8 mouse cellular contexts compared by ENCODE assay signal in genomic region chr17:49243419-49243818, GRCm38 (mm10).
DNase-seq lines count a peak whose midpoint lies in the region; ATAC-seq lines count a peak whose summit lies in the region.

No protein-coding gene starts in this region.

- H3K36me3 ChIP-seq in hindbrain, embryonic 13.5 days, result no peaks in the 10 kb centered on the region
- H3K36me3 ChIP-seq in hindbrain, embryonic 11.5 days (ENCODE audit: control insufficient read depth, insufficient read depth, low read length), result no peaks in the 10 kb centered on the region

- no peak overlapping the region for H3K9ac ChIP-seq in hindbrain, embryonic 13.5 days
- H3K9ac ChIP-seq in hindbrain, embryonic 11.5 days (ENCODE audit: low read depth, low read length), result no peak overlapping the region

- intact Hi-C loops in heart, postnatal 10 days (cut with DNase I), result no loop called here

- H3K27me3 ChIP-seq in hindbrain, embryonic 13.5 days, result 0 out of 2 replicates have a peak, but pooled peaks cover 3% of the 10 kb centered on the region
- no peaks in the 10 kb centered on the region for H3K27me3 ChIP-seq in hindbrain, embryonic 11.5 days (ENCODE audit: control insufficient read depth, insufficient read depth, low read length)

- peaks cover 15% of the 10 kb centered on the region for H3K4me1 ChIP-seq in hindbrain, embryonic 13.5 days (replicated peaks)
- no peaks in the 10 kb centered on the region for H3K4me1 ChIP-seq in hindbrain, embryonic 11.5 days (replicated peaks; ENCODE audit: control insufficient read depth, insufficient read depth, low read length)

- peak; percentile 44; the same call in 1 of the 2 replicates for ATAC-seq in hindbrain, embryonic 13.5 days (ENCODE audit: low FRiP score)
- no peak for ATAC-seq in hindbrain, embryonic 11.5 days (ENCODE audit: low FRiP score)
- ATAC-seq in granulocyte monocyte progenitor cell, adult 5-6 weeks (replicated peaks; ENCODE audit: poor library complexity, severe bottlenecking), result no peak

- no peak for DNase-seq in hindbrain, embryonic 11.5 days (ENCODE audit: low spot score)
- peak; percentile 34 for DNase-seq in cerebellum, adult 11-12 months
- peak; percentile 87 for DNase-seq in heart, postnatal 10 days
- peak; percentile 59 to 77 for DNase-seq in layer of hippocampus, postnatal 14 days (ENCODE audit: low spot score in 2 of 2)
- DNase-seq in spleen, adult 12 weeks (ENCODE audit: low spot score), result no peak
- DNase-seq in urinary bladder, postnatal 4 days (ENCODE audit: low spot score in 2 of 2), result no peak

- no peak overlapping the region for H3K4me3 ChIP-seq in hindbrain, embryonic 13.5 days
- H3K4me3 ChIP-seq in hindbrain, embryonic 11.5 days (ENCODE audit: low read depth, low read length), result no peak overlapping the region

- whole genome bisulfite sequencing in hindbrain, embryonic 13.5 days, result 54% methylated on average over 2 of the region's 2 CpGs
- 85% methylated on average over 2 of the region's 2 CpGs for WGBS in hindbrain, embryonic 11.5 days

- no peaks in the 10 kb centered on the region for H3K9me3 ChIP-seq in hindbrain, embryonic 13.5 days
- no peaks in the 10 kb centered on the region for H3K9me3 ChIP-seq in hindbrain, embryonic 11.5 days (ENCODE audit: control insufficient read depth, low read length)

- H3K4me2 ChIP-seq in hindbrain, embryonic 13.5 days, result no peak overlapping the region
- H3K4me2 ChIP-seq in hindbrain, embryonic 11.5 days (replicated peaks; ENCODE audit: low read depth, low read length), result no peak overlapping the region

- no peak overlapping the region for H3K27ac ChIP-seq in hindbrain, embryonic 13.5 days
- H3K27ac ChIP-seq in hindbrain, embryonic 11.5 days (ENCODE audit: low read depth, low read length), result no peak overlapping the region

Comparison
In these comparisons a context has a peak if more than half of its experiments do, and no peak if none do; other contexts are left out.
1. DNase-seq: peak in cerebellum, adult 11-12 months (single experiment), heart, postnatal 10 days (2 of 2) and layer of hippocampus, postnatal 14 days (2 of 2); none in hindbrain, embryonic 11.5 days (single experiment), spleen, adult 12 weeks (single experiment) and urinary bladder, postnatal 4 days (0 of 2).